15 mouse cellular contexts compared by ENCODE assay signal in the genomic region with DNA sequence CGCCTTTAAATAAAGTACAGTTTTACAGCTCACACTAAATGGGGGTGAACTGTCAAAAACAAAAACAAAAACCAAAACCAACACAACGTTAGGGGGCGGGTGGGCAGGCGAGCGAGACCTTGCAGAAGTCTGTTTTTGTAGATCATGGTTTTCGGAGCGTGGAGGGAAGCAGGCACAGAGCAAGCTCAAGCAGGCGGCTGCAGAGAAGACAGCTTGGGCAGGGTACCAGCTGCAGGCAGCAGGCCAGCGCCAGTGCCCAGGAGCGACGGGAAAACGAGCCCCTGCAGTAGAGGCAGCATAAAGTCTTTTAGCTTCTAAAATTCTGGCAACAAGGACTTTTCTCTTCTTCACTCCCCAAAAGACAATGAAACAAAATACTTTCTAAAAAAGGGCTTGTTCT. TPM values are rescaled to one million over a fixed set of nuclear protein-coding genes. Genes with fewer than 3 reads are reported as not detected.
A peak's percentile ranks its signal among the peaks of the same experiment; 100 is the strongest.
DNase-seq lines count a peak whose midpoint lies in the region; ATAC-seq and TF ChIP-seq lines count a peak whose summit lies in the region.
"Had no signal": no experiment of that assay in that cellular context is flagged by ENCODE, and none has a peak within 500 bp of the region (broad histone marks: within the 10 kb centered on the region; RNA-seq: fewer than 3 reads in every experiment).

No protein-coding gene starts in this region.

- ATAC-seq in cerebellum, adult (ENCODE audit: insufficient number of reproducible peaks, low FRiP score, low TSS enrichment), result no peak
- ATAC-seq in liver, postnatal 0 days, result no peak
- ATAC-seq: intestine, embryonic 16.5 days had no signal

- no peak overlapping the region for H3K4me2 ChIP-seq in liver, postnatal 0 days (ENCODE audit: low read depth, low read length)
- H3K4me2 ChIP-seq: liver, embryonic 13.5 days had no signal

- H3K4me1 ChIP-seq in liver, postnatal 0 days (ENCODE audit: insufficient read depth), result no peaks in the 10 kb centered on the region
- H3K4me1 ChIP-seq: liver, embryonic 13.5 days had no signal

- intact Hi-C loops in gastrocnemius, adult 2 months (cut with DNase I), result no loop called here
- intact Hi-C loops in left cerebral cortex, postnatal 4 days (cut with DNase I), result no loop called here

- no peaks in the 10 kb centered on the region for H3K27me3 ChIP-seq in liver, postnatal 0 days (ENCODE audit: insufficient read depth, low read length)
- H3K27me3 ChIP-seq: liver, embryonic 13.5 days had no signal

- no peak overlapping the region for H3K27ac ChIP-seq in gastrocnemius, adult 2 months
- no peak overlapping the region for H3K27ac ChIP-seq in liver, postnatal 0 days (ENCODE audit: low read depth)
- H3K27ac ChIP-seq: liver, embryonic 13.5 days; macrophage had no signal

- 91% methylated on average over 12 of the region's 12 CpGs for WGBS in liver, postnatal 0 days (ENCODE audit: insufficient replicate concordance)

- TF ChIP-seq CTCF in gastrocnemius, adult 2 months (IDR thresholded peaks at IDR 0.05), result no peak
- no peak for TF ChIP-seq CTCF in liver, postnatal 0 days (IDR thresholded peaks at IDR 0.05; ENCODE audit: low read depth)

- no peak overlapping the region for H3K9ac ChIP-seq in liver, postnatal 0 days (replicated peaks)
- H3K9ac ChIP-seq: liver, embryonic 13.5 days had no signal

- H3K36me3 ChIP-seq in liver, postnatal 0 days (replicated peaks; ENCODE audit: insufficient read depth, low read length), result peaks cover 27% of the 10 kb centered on the region

- no peak overlapping the region for H3K4me3 ChIP-seq in gastrocnemius, adult 2 months
- no peak overlapping the region for H3K4me3 ChIP-seq in liver, postnatal 0 days (ENCODE audit: low read depth, low read length)
- H3K4me3 ChIP-seq: erythroblast, embryonic 14.5 days; liver, embryonic 13.5 days had no signal

- peak; percentile 18 to 32 for DNase-seq in cerebellum, adult 18-20 months
- peak; percentile 46 for DNase-seq in gastrocnemius, adult 2 months
- DNase-seq in gastrocnemius, postnatal 25 days, result no peak
- peak; percentile 70 to 73 for DNase-seq in frontal cortex, postnatal 36 days (ENCODE audit: low spot score in 2 of 2)
- peak; percentile 86 for DNase-seq in left cerebral cortex, postnatal 4 days
- DNase-seq in liver, postnatal 0 days, result no peak
- DNase-seq in adrenal gland, postnatal 25 days, result no peak
- DNase-seq: adrenal gland, postnatal 14 days; kidney, postnatal 4 days; liver, embryonic 13.5 days had no signal

- H3K9me3 ChIP-seq in liver, postnatal 0 days (ENCODE audit: low read length), result no peaks in the 10 kb centered on the region
- H3K9me3 ChIP-seq: liver, embryonic 13.5 days had no signal

- no peak for TF ChIP-seq EP300 in liver, postnatal 0 days (IDR thresholded peaks at IDR 0.05; ENCODE audit: low read depth)

RNA-seq across cellular contexts. Expression of gene Grik4, which starts 20.1 kb away (rescaled TPM):
- total RNA-seq in gastrocnemius, adult 2 months (2021), result under 1 TPM in 1 of 2 experiments, not detected in 1; 0.22 TPM
- under 1 TPM; 0.11 to 0.36 TPM for total RNA-seq in gastrocnemius, postnatal 25 days (2021)
- 10 to 100 TPM; 13.4 to 16.8 TPM for total RNA-seq in left cerebral cortex, postnatal 4 days (2021)
- polyA plus RNA-seq in liver, postnatal 0 days (2015; fragmentation: Nextera tagmentation; extraction: Ambion mirVana), result 0.05 and 0.08 TPM in 2 replicates
- total RNA-seq in adrenal gland, postnatal 25 days (2021), result 2.0 and 2.1 TPM in 2 replicates
- total RNA-seq: common myeloid progenitor, adult 5-6 weeks had no signal
- polyA plus RNA-seq: erythroblast, embryonic 14.5 days; macrophage had no signal

Comparison
In these comparisons a context has a peak if more than half of its experiments do, and no peak if none do; other contexts are left out.
1. DNase-seq: peak in cerebellum, adult 18-20 months (2 of 2), gastrocnemius, adult 2 months (single experiment), frontal cortex, postnatal 36 days (2 of 2) and left cerebral cortex, postnatal 4 days (single experiment); none in gastrocnemius, postnatal 25 days (single experiment), liver, postnatal 0 days (single experiment) and adrenal gland, postnatal 25 days (single experiment).